24 mouse cellular contexts compared by ENCODE assay signal in genomic region chr12:36360693-36361092, GRCm38 (mm10). TPM values are rescaled to one million over a fixed set of nuclear protein-coding genes. Genes with fewer than 3 reads are reported as not detected.
DNase-seq lines count a peak whose midpoint lies in the region; ATAC-seq and TF ChIP-seq lines count a peak whose summit lies in the region.
"Had no signal": no experiment of that assay in that cellular context is flagged by ENCODE, and none has a peak within 500 bp of the region (broad histone marks: within the 10 kb centered on the region; RNA-seq: fewer than 3 reads in every experiment).

No protein-coding gene starts in this region.

- ATAC-seq in G1E (ENCODE audit: extremely low read depth, insufficient number of reproducible peaks, low FRiP score, poor library complexity, severe bottlenecking): peak; percentile 88
- ATAC-seq: activated CD4-positive, CD25-positive, alpha-beta regulatory T cell, adult 4 months; CD4-positive, CD25-positive, alpha-beta regulatory T cell, adult 4 months; Patski had no signal

- no peak for TF ChIP-seq CTCF in G1E (IDR thresholded peaks at IDR 0.05; ENCODE audit: low read depth, low read length)
- no peak for TF ChIP-seq CTCF in MEL (IDR thresholded peaks at IDR 0.05 in 2 of 3, conservative IDR thresholded peaks at IDR 0.05 in 1 of 3; ENCODE audit: control insufficient read depth in 1 of 3, insufficient read depth in 1 of 3, low read depth in 2 of 3, low read length in 3 of 3, poor library complexity in 1 of 3, severe bottlenecking in 1 of 3)

- TF ChIP-seq EP300 in MEL (IDR thresholded peaks at IDR 0.05; ENCODE audit: low read depth in 1 of 2, low read length in 2 of 2): peak; percentile 94 to 95

- H3K9me3 ChIP-seq in G1E (replicated peaks): no peaks in the 10 kb centered on the region; the same call in 1 of the 2 replicates
- no peaks in the 10 kb centered on the region for H3K9me3 ChIP-seq in MEL (replicated peaks; ENCODE audit: insufficient read depth, low read length)

- no peaks in the 10 kb centered on the region for H3K36me3 ChIP-seq in G1E (replicated peaks)
- peaks cover 0 to 12% of the 10 kb centered on the region in 2 experiments; a peak in 2 of 4 replicates for H3K36me3 ChIP-seq in MEL (ENCODE audit: control insufficient read depth in 1 of 2, insufficient read depth in 2 of 2, low read length in 2 of 2)

- H3K4me3 ChIP-seq in G1E (ENCODE audit: low read depth, low read length) (no peak overlapping the region), MEL (ENCODE audit: control insufficient read depth in 1 of 2, insufficient read depth in 1 of 2, low read depth in 2 of 2, low read length in 2 of 2) (no peak overlapping the region)

- TF ChIP-seq POLR2A in MEL (IDR thresholded peaks at IDR 0.05; ENCODE audit: control insufficient read depth in 1 of 2, insufficient read depth in 1 of 2, low read depth in 1 of 2, low read length in 2 of 2, poor library complexity in 1 of 2): no peak

- intact Hi-C loops in heart, postnatal 36 days (cut with DNase I): no loop called here

- H3K27ac ChIP-seq in MEL (ENCODE audit: control insufficient read depth, low read depth, low read length): peak overlapping the region; percentile 47

- H3K4me1 ChIP-seq in G1E (ENCODE audit: insufficient read depth, low read depth, low read length): peaks cover 18% of the 10 kb centered on the region
- H3K4me1 ChIP-seq in MEL (ENCODE audit: control insufficient read depth in 1 of 2, insufficient read depth in 2 of 2, low read length in 2 of 2): peaks cover 0 to 11% of the 10 kb centered on the region in 2 experiments; a peak in 2 of 4 replicates

- H3K79me2 ChIP-seq in MEL (ENCODE audit: control insufficient read depth, insufficient read depth, low read length, poor library complexity): no peaks in the 10 kb centered on the region

- H3K9ac ChIP-seq in MEL (ENCODE audit: control insufficient read depth, low read depth, low read length, poor library complexity, severe bottlenecking): no peak overlapping the region

- TF ChIP-seq RAD21 in MEL (IDR thresholded peaks at IDR 0.05; ENCODE audit: low read depth, low read length): no peak

- H3K27me3 ChIP-seq in G1E (ENCODE audit: insufficient read depth, low read length): no peaks in the 10 kb centered on the region
- H3K27me3 ChIP-seq in MEL (ENCODE audit: control insufficient read depth in 1 of 2, insufficient read depth in 2 of 2, low read length in 2 of 2): no peaks in the 10 kb centered on the region
- H3K27me3 ChIP-seq: CH12.LX, Patski had no signal

- DNase-seq in heart, adult 11 months: peak; percentile 40
- no peak for DNase-seq in heart, postnatal 36 days
- DNase-seq in G1E (ENCODE audit: low spot score) (no peak), MEL (ENCODE audit: low read depth, low spot score) (peak; percentile 84), MEL-GATA-1-ER (ENCODE audit: extremely low read depth, low read depth) (peak; percentile 77)
- no peak for DNase-seq in right cerebral cortex, postnatal 4 days
- no peak for DNase-seq in lung, adult 18-20 months
- DNase-seq in frontal cortex, postnatal 25 days (ENCODE audit: low spot score in 2 of 2): no peak
- DNase-seq: adrenal gland, adult 2 months; adrenal gland, adult 8-10 months; adrenal gland, postnatal 10 days; adrenal gland, postnatal 14 days; adrenal gland, postnatal 25 days; adrenal gland, postnatal 36 days; cerebellum, adult 11 months; cerebellum, adult 11-12 months; cerebellum, adult 18-20 months; cerebellum, adult 2 months; cerebellum, adult 8-10 months had no signal

TF ChIP-seq in MEL, 35 proteins besides CTCF, POLR2A, EP300 and RAD21:
- TF ChIP-seq TCF12 (IDR thresholded peaks at IDR 0.05; ENCODE audit: low read depth, low read length): peak; percentile 88
- TF ChIP-seq CHD2 (IDR thresholded peaks at IDR 0.05; ENCODE audit: low read length): no peak
- peak; percentile 63 for TF ChIP-seq TAL1 (IDR thresholded peaks at IDR 0.05; ENCODE audit: low read length)
- TF ChIP-seq ZC3H11A (IDR thresholded peaks at IDR 0.05; ENCODE audit: low read depth, low read length): no peak
- TF ChIP-seq ZMIZ1 (IDR thresholded peaks at IDR 0.05; ENCODE audit: low read depth, low read length): no peak
- TF ChIP-seq MEF2A (IDR thresholded peaks at IDR 0.05; ENCODE audit: extremely low read depth, insufficient replicate concordance, low read depth, low read length, poor library complexity, severe bottlenecking): no peak
- TF ChIP-seq ZKSCAN1 (IDR thresholded peaks at IDR 0.05; ENCODE audit: low read depth, low read length): no peak
- no peak for TF ChIP-seq TBP (IDR thresholded peaks at IDR 0.05; ENCODE audit: low read depth, low read length)
- no peak for TF ChIP-seq JUND (IDR thresholded peaks at IDR 0.05; ENCODE audit: low read depth, low read length)
- no peak for TF ChIP-seq UBTF (IDR thresholded peaks at IDR 0.05; ENCODE audit: borderline replicate concordance, insufficient read depth, low read depth, low read length)
- no peak for TF ChIP-seq MXI1 (IDR thresholded peaks at IDR 0.05; ENCODE audit: low read depth, low read length)
- no peak for TF ChIP-seq SIN3A (IDR thresholded peaks at IDR 0.05; ENCODE audit: low read length)
- peak; percentile 78; the same call in 1 of the 2 replicates for TF ChIP-seq RCOR1 (IDR thresholded peaks at IDR 0.05; ENCODE audit: low read depth, low read length)
- no peak for TF ChIP-seq KAT2A (conservative IDR thresholded peaks at IDR 0.05; ENCODE audit: low read depth, low read length)
- TF ChIP-seq SMC3 (IDR thresholded peaks at IDR 0.05; ENCODE audit: low read depth, low read length): no peak
- TF ChIP-seq NELFE (IDR thresholded peaks at IDR 0.05; ENCODE audit: low read depth, low read length): no peak
- TF ChIP-seq MAX (IDR thresholded peaks at IDR 0.05; ENCODE audit: low read length): no peak
- no peak for TF ChIP-seq HCFC1 (IDR thresholded peaks at IDR 0.05; ENCODE audit: low read depth, low read length)
- no peak for TF ChIP-seq ELF1 (IDR thresholded peaks at IDR 0.05; ENCODE audit: low read depth, low read length)
- 0 out of 2 replicates have a peak, but pooled peaks have one; percentile 57 for TF ChIP-seq MYC (IDR thresholded peaks at IDR 0.05; ENCODE audit: low read depth, low read length)
- TF ChIP-seq ZNF384 (IDR thresholded peaks at IDR 0.05; ENCODE audit: low read depth, low read length): no peak
- TF ChIP-seq USF2 (IDR thresholded peaks at IDR 0.05; ENCODE audit: borderline replicate concordance in 1 of 2, insufficient read depth in 1 of 2, low read depth in 1 of 2, low read length in 2 of 2): no peak
- no peak for TF ChIP-seq MAFK (IDR thresholded peaks at IDR 0.05; ENCODE audit: borderline replicate concordance, low read depth, low read length)
- no peak for TF ChIP-seq CHD1 (IDR thresholded peaks at IDR 0.05; ENCODE audit: low read depth, low read length)
- no peak for TF ChIP-seq BHLHE40 (IDR thresholded peaks at IDR 0.05; ENCODE audit: borderline replicate concordance, low read depth, low read length)
- no peak for TF ChIP-seq POLR2AphosphoS5 (IDR thresholded peaks at IDR 0.05; ENCODE audit: borderline replicate concordance, low read depth, low read length)
- peak; percentile 95 for TF ChIP-seq GATA1 (IDR thresholded peaks at IDR 0.05; ENCODE audit: low read depth, low read length)
- TF ChIP-seq POLR2AphosphoS2 (IDR thresholded peaks at IDR 0.05; ENCODE audit: low read length): no peak
- peak; percentile 43; the same call in 1 of the 2 replicates for TF ChIP-seq ETS1 (IDR thresholded peaks at IDR 0.05; ENCODE audit: low read depth, low read length)
- no peak for TF ChIP-seq USF1 (IDR thresholded peaks at IDR 0.05; ENCODE audit: low read depth, low read length)
- TF ChIP-seq E2F4 (IDR thresholded peaks at IDR 0.05; ENCODE audit: borderline replicate concordance, low read depth, low read length): no peak
- TF ChIP-seq NRF1 (IDR thresholded peaks at IDR 0.05; ENCODE audit: insufficient read depth, low read depth, low read length, poor library complexity, severe bottlenecking): no peak
- 0 out of 2 replicates have a peak, but pooled peaks have one; percentile 20 for TF ChIP-seq MYB (IDR thresholded peaks at IDR 0.05; ENCODE audit: low read depth, low read length)
- TF ChIP-seq GABPA (IDR thresholded peaks at IDR 0.05; ENCODE audit: low read depth, low read length): no peak
- TF ChIP-seq MAZ (IDR thresholded peaks at IDR 0.05; ENCODE audit: low read depth, low read length): no peak

RNA-seq across cellular contexts. Expression of gene Ispd, which starts 20.6 kb away (rescaled TPM):
- total RNA-seq in heart, postnatal 36 days (2021): 1 to 10 TPM; 4.6 to 5.8 TPM
- total RNA-seq in G1E (2014; fragmentation: Nextera tagmentation) (4.7 and 7.2 TPM in 2 replicates), G1E (2017) (6.2 and 10.2 TPM in 2 replicates), MEL (2012; rRNA removed) (2.6 and 2.8 TPM in 2 replicates)
- polyA plus RNA-seq in G1E (2012) (1.5 and 1.9 TPM in 2 replicates), MEL (2012; ENCODE audit: insufficient read depth in 1 of 2, insufficient read length in 2 of 2, low read depth in 1 of 2, low replicate concordance in 2 of 2, missing spikeins in 1 of 2) (10 to 100 TPM in 1 of 2 experiments, 1 to 10 TPM in 1; 2.4 to 54.1 TPM)

RNA-seq across cellular contexts. Expression of gene D630036H23Rik, which starts 21.3 kb away (rescaled TPM):
- under 1 TPM; 0.95 to 0.97 TPM for total RNA-seq in heart, postnatal 36 days (2021)
- total RNA-seq in G1E (2014; fragmentation: Nextera tagmentation) (1.4 and 2.2 TPM in 2 replicates), G1E (2017) (1.2 and 2.1 TPM in 2 replicates), MEL (2012; rRNA removed) (0.16 and 1.0 TPM in 2 replicates)
- polyA plus RNA-seq in G1E (2012) (1.6 and 1.7 TPM in 2 replicates), MEL (2012; ENCODE audit: insufficient read depth in 1 of 2, insufficient read length in 2 of 2, low read depth in 1 of 2, low replicate concordance in 2 of 2, missing spikeins in 1 of 2) (under 1 TPM in 1 of 2 experiments, not detected in 1; 0.42 TPM)
- polyA plus RNA-seq: activated CD4-positive, CD25-positive, alpha-beta regulatory T cell, adult 4 months; CD4-positive, CD25-positive, alpha-beta regulatory T cell, adult 4 months; Patski had no signal

RNA-seq across cellular contexts. Expression of gene Sostdc1, which starts 46.8 kb away (rescaled TPM):
- under 1 TPM; 0.39 to 0.43 TPM for total RNA-seq in heart, postnatal 36 days (2021)
- not detected in 2 replicates for total RNA-seq in G1E (2014; fragmentation: Nextera tagmentation)
- total RNA-seq in G1E (2017): not detected in 2 replicates
- polyA plus RNA-seq in G1E (2012): not detected in 2 replicates
- not detected in 2 replicates for total RNA-seq in MEL (2012; rRNA removed)
- polyA plus RNA-seq in MEL (2012; ENCODE audit: insufficient read depth in 1 of 2, insufficient read length in 2 of 2, low read depth in 1 of 2, low replicate concordance in 2 of 2, missing spikeins in 1 of 2): not detected
- total RNA-seq: CH12.LX had no signal
- polyA plus RNA-seq: C2C12 had no signal

Comparison
In these comparisons a context has a peak if more than half of its experiments do, and no peak if none do; other contexts are left out.
1. DNase-seq: peak in heart, adult 11 months (single experiment), MEL (single experiment) and MEL-GATA-1-ER (single experiment); none in heart, postnatal 36 days (0 of 2), G1E (single experiment), right cerebral cortex, postnatal 4 days (single experiment), lung, adult 18-20 months (0 of 2) and frontal cortex, postnatal 25 days (0 of 2).